Mouse (Mus musculus): ENCODE data around the gene Fryl.

The Fryl gene

GRCm38 (mm10) chr5:73257096-73257495 is 677 bp upstream of the Fryl start:
- DNase-seq (ENCODE audit: low read depth, low spot score) = no peak

- peak; percentile 55 for DNase-seq (ENCODE audit: low read depth, low spot score)
Measured at GRCm38 (mm10) chr5:73255321-73256251, 833 bp downstream of the Fryl start.

GRCm38 (mm10) chr5:73254660-73255059 is 1.8 kb downstream of the Fryl start:
- no peak for DNase-seq (ENCODE audit: low read depth, low spot score)

GRCm38 (mm10) chr5:73252739-73253138 is 3.7 kb downstream of the Fryl start:
- DNase-seq (ENCODE audit: low read depth, low spot score) = no peak

- DNase-seq (ENCODE audit: low read depth, low spot score) = no peak
Measured at GRCm38 (mm10) chr5:73249341-73249740, 7.1 kb downstream of the Fryl start.

- no peak for DNase-seq (ENCODE audit: low read depth, low spot score)
Measured at GRCm38 (mm10) chr5:73248211-73248610, 8.2 kb downstream of the Fryl start.

GRCm38 (mm10) chr5:73246414-73246813 is 10.0 kb downstream of the Fryl start:
- DNase-seq (ENCODE audit: low read depth, low spot score) = no peak

- no peak for DNase-seq (ENCODE audit: low read depth, low spot score)
Measured at GRCm38 (mm10) chr5:73244403-73244802, 12.0 kb downstream of the Fryl start.

- DNase-seq (ENCODE audit: low read depth, low spot score) = no peak
Measured at GRCm38 (mm10) chr5:73241966-73242365, 14.5 kb downstream of the Fryl start.

- DNase-seq (ENCODE audit: low read depth, low spot score) = no peak
Measured at GRCm38 (mm10) chr5:73241332-73241731, 15.1 kb downstream of the Fryl start.

- DNase-seq (ENCODE audit: low read depth, low spot score) = no peak
Measured at GRCm38 (mm10) chr5:73240391-73240790, 16.0 kb downstream of the Fryl start.

GRCm38 (mm10) chr5:73236894-73237334 is 19.5 kb downstream of the Fryl start:
- peak; percentile 38 for DNase-seq (ENCODE audit: low read depth, low spot score)

GRCm38 (mm10) chr5:73235201-73235600 is 21.2 kb downstream of the Fryl start:
- no peak for DNase-seq (ENCODE audit: low read depth, low spot score)

- no peak for DNase-seq (ENCODE audit: low read depth, low spot score)
Measured at GRCm38 (mm10) chr5:73233018-73233881, 23.2 kb downstream of the Fryl start.

GRCm38 (mm10) chr5:73232267-73232666 is 24.2 kb downstream of the Fryl start:
- no peak for DNase-seq (ENCODE audit: low read depth, low spot score)

- no peak for DNase-seq (ENCODE audit: low read depth, low spot score)
Measured at GRCm38 (mm10) chr5:73231835-73232234, 24.6 kb downstream of the Fryl start.

- DNase-seq (ENCODE audit: low read depth, low spot score) = no peak
Measured at GRCm38 (mm10) chr5:73230171-73230570, 26.2 kb downstream of the Fryl start.

GRCm38 (mm10) chr5:73229467-73229866 is 27.0 kb downstream of the Fryl start:
- DNase-seq (ENCODE audit: low read depth, low spot score) = no peak

- no peak for DNase-seq (ENCODE audit: low read depth, low spot score)
Measured at GRCm38 (mm10) chr5:73228291-73229049, 27.9 kb downstream of the Fryl start.

- DNase-seq (ENCODE audit: low read depth, low spot score) = no peak
Measured at GRCm38 (mm10) chr5:73227518-73228101, 28.8 kb downstream of the Fryl start.

GRCm38 (mm10) chr5:73223065-73223464 is 33.4 kb downstream of the Fryl start:
- no peak for DNase-seq (ENCODE audit: low read depth, low spot score)
